Mouse (Mus musculus): ENCODE measurements around the gene Gm38655.

DNA sequence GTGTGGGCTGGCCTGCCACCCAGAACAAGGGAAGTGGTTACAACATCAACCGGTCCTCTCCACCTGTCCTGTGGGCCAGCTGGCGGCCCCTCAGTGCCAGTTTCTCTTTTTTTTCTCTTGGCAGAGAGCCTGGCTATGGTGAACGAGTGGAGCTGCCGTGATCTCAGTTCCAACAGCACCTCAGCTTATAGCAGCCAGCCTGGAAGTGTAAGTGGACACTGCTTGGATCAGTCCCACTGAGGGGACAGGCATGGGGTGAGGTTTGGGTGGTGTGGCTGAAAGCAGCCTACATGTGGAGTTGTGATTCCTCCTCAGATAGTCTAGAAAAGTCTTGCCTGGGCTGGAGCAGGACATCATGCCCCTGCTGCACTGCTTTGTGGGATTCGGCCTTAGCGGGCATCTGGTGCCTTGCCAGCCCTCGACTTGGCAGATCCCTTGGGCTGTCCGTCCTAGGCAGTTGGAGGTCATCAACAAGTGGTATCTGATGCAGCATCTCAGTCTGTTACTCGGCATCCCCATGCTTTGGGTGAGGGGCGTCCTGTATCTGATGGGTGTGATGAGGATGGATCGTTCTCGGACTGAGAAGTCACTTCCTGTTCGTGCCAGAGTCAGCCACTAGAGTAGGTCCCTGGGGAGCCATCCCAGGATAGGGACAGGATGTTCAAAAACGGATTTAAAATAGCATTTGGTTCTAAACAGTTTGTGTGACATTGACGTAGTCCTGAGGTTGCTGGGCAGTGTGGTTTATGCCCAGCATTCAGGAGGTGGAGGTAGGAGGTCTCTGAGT lies 35.6 kb upstream of the Gm38655 start:
- TF ChIP-seq CTCF (IDR thresholded peaks at IDR 0.05; ENCODE audit: extremely low read depth, insufficient read depth, low read length) (no peak), POLR2A (IDR thresholded peaks at IDR 0.05; ENCODE audit: extremely low read depth, insufficient read depth, low read length) (no peak)
